17 mouse cellular contexts compared by ENCODE assay signal in the genomic region with DNA sequence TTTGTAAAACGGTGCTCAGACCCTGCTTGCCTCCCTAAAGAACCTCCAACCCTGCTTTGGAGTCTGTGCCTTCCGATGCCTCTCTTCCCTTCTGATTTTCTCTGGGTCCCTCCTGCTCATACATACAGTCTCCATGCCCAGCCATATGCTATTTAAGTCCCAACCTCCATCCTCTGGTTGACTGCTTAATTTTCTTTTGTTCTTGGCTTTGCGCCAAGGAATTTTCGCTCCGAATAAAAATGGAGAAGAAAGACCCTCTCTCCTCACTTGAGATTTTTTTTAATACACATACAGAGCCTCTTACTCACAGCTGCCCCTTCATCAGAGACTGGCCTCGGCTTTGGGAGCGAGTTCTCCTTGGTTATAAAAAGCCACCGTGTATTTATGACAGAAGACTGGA. TPM values are rescaled to one million over a fixed set of nuclear protein-coding genes. Genes with fewer than 3 reads are reported as not detected.
A peak's percentile ranks its signal among the peaks of the same experiment; 100 is the strongest.
DNase-seq lines count a peak whose midpoint lies in the region; ATAC-seq and TF ChIP-seq lines count a peak whose summit lies in the region.
"Had no signal": no experiment of that assay in that cellular context is flagged by ENCODE, and none has a peak within 500 bp of the region (broad histone marks: within the 10 kb centered on the region; RNA-seq: fewer than 3 reads in every experiment).

No protein-coding gene starts in this region.

- ATAC-seq in hindbrain, embryonic 14.5 days (ENCODE audit: low FRiP score): no peak
- ATAC-seq in hindbrain, postnatal 0 days: no peak
- ATAC-seq in midbrain, embryonic 14.5 days (ENCODE audit: low FRiP score, low TSS enrichment): no peak
- no peak for ATAC-seq in midbrain, postnatal 0 days (ENCODE audit: low FRiP score)
- ATAC-seq in forebrain, embryonic 13.5 days: 0 out of 2 replicates have a peak, but pooled peaks have one; percentile 41
- no peak for ATAC-seq in midbrain, embryonic 16.5 days
- ATAC-seq: liver, postnatal 0 days had no signal

- 0 out of 2 replicates have a peak, but pooled peaks cover 7% of the 10 kb centered on the region for H3K36me3 ChIP-seq in hindbrain, embryonic 14.5 days (replicated peaks; ENCODE audit: control insufficient read depth, insufficient read depth)
- H3K36me3 ChIP-seq in hindbrain, postnatal 0 days (ENCODE audit: insufficient read depth, low read length): no peaks in the 10 kb centered on the region
- peaks cover 10% of the 10 kb centered on the region; the same call in 1 of the 2 replicates for H3K36me3 ChIP-seq in midbrain, embryonic 14.5 days (ENCODE audit: control insufficient read depth, insufficient read depth, low read length)
- no peaks in the 10 kb centered on the region for H3K36me3 ChIP-seq in midbrain, postnatal 0 days (ENCODE audit: insufficient read depth, low read length)
- H3K36me3 ChIP-seq in forebrain, embryonic 13.5 days (ENCODE audit: poor library complexity, severe bottlenecking): peaks cover 5% of the 10 kb centered on the region; the same call in 1 of the 2 replicates
- no peaks in the 10 kb centered on the region for H3K36me3 ChIP-seq in midbrain, embryonic 16.5 days (ENCODE audit: control insufficient read depth, insufficient read depth, low read length)
- H3K36me3 ChIP-seq: heart, embryonic 15.5 days; hindbrain, embryonic 15.5 days had no signal

- intact Hi-C loops in heart, postnatal 14 days (cut with DNase I): no loop called here

- TF ChIP-seq CTCF in hindbrain, postnatal 0 days (IDR thresholded peaks at IDR 0.05; ENCODE audit: low read depth): no peak
- TF ChIP-seq CTCF in midbrain, postnatal 0 days (IDR thresholded peaks at IDR 0.05): no peak

- no peak for DNase-seq in hindbrain, embryonic 14.5 days (ENCODE audit: low spot score)
- no peak for DNase-seq in hindbrain, postnatal 0 days (ENCODE audit: low spot score)
- peak; percentile 54 for DNase-seq in midbrain, embryonic 14.5 days
- no peak for DNase-seq in midbrain, postnatal 0 days (ENCODE audit: low spot score)
- no peak for DNase-seq in heart, postnatal 14 days
- no peak for DNase-seq in gastrocnemius, postnatal 4 days (ENCODE audit: low spot score in 2 of 2)
- DNase-seq: cerebellum, adult 18-20 months; gastrocnemius, postnatal 25 days; left cerebral cortex, postnatal 4 days; liver, postnatal 0 days; right cerebral cortex, postnatal 4 days had no signal

- 58% methylated on average over 8 of the region's 8 CpGs for WGBS in hindbrain, embryonic 14.5 days
- 43% methylated on average over 8 of the region's 8 CpGs for WGBS in hindbrain, postnatal 0 days
- 52% methylated on average over 8 of the region's 8 CpGs for WGBS in midbrain, embryonic 14.5 days
- 52% methylated on average over 8 of the region's 8 CpGs for WGBS in midbrain, postnatal 0 days
- 35% methylated on average over 8 of the region's 8 CpGs for WGBS in forebrain, embryonic 13.5 days
- 40% methylated on average over 8 of the region's 8 CpGs for WGBS in midbrain, embryonic 16.5 days

- no peaks in the 10 kb centered on the region for H3K27me3 ChIP-seq in hindbrain, embryonic 14.5 days (ENCODE audit: control insufficient read depth, insufficient read depth, low read length)
- H3K27me3 ChIP-seq in hindbrain, postnatal 0 days (ENCODE audit: insufficient read depth, low read length): no peaks in the 10 kb centered on the region
- no peaks in the 10 kb centered on the region for H3K27me3 ChIP-seq in midbrain, embryonic 14.5 days (ENCODE audit: control insufficient read depth, insufficient read depth, low read length)
- no peaks in the 10 kb centered on the region for H3K27me3 ChIP-seq in midbrain, postnatal 0 days (ENCODE audit: insufficient read depth, low read length)
- H3K27me3 ChIP-seq in forebrain, embryonic 13.5 days: no peaks in the 10 kb centered on the region
- no peaks in the 10 kb centered on the region for H3K27me3 ChIP-seq in midbrain, embryonic 16.5 days (ENCODE audit: control insufficient read depth, insufficient read depth, low read depth, low read length)
- H3K27me3 ChIP-seq: heart, embryonic 15.5 days; hindbrain, embryonic 15.5 days had no signal

- H3K4me3 ChIP-seq in hindbrain, embryonic 14.5 days (replicated peaks; ENCODE audit: low read length): no peak overlapping the region
- no peak overlapping the region for H3K4me3 ChIP-seq in hindbrain, postnatal 0 days (ENCODE audit: low read length)
- H3K4me3 ChIP-seq in midbrain, embryonic 14.5 days (replicated peaks; ENCODE audit: low read depth, low read length): no peak overlapping the region
- no peak overlapping the region for H3K4me3 ChIP-seq in midbrain, postnatal 0 days (ENCODE audit: low read depth, low read length)
- H3K4me3 ChIP-seq in forebrain, embryonic 13.5 days: no peak overlapping the region
- H3K4me3 ChIP-seq in midbrain, embryonic 16.5 days (ENCODE audit: low read depth, low read length): no peak overlapping the region
- H3K4me3 ChIP-seq: heart, embryonic 15.5 days; hindbrain, embryonic 15.5 days; megakaryocyte, embryonic 14.5 days had no signal

- 0 out of 2 replicates have a peak overlapping the region, but pooled peaks have one; percentile 38 for H3K27ac ChIP-seq in hindbrain, embryonic 14.5 days
- no peak overlapping the region; the same call in 1 of the 2 replicates for H3K27ac ChIP-seq in hindbrain, postnatal 0 days
- 0 out of 2 replicates have a peak overlapping the region, but pooled peaks have one; percentile 49 for H3K27ac ChIP-seq in midbrain, embryonic 14.5 days (replicated peaks; ENCODE audit: low read depth, low read length)
- no peak overlapping the region for H3K27ac ChIP-seq in midbrain, postnatal 0 days (ENCODE audit: low read depth, low read length)
- H3K27ac ChIP-seq in forebrain, embryonic 13.5 days: peak overlapping the region; percentile 67
- H3K27ac ChIP-seq in midbrain, embryonic 16.5 days (ENCODE audit: low read length): peak overlapping the region; percentile 40; the same call in 1 of the 2 replicates
- H3K27ac ChIP-seq: heart, embryonic 15.5 days; hindbrain, embryonic 15.5 days; kidney, postnatal 0 days had no signal

- no peaks in the 10 kb centered on the region for H3K9me3 ChIP-seq in hindbrain, embryonic 14.5 days (ENCODE audit: control insufficient read depth, low read length)
- H3K9me3 ChIP-seq in hindbrain, postnatal 0 days (ENCODE audit: low read length): no peaks in the 10 kb centered on the region
- H3K9me3 ChIP-seq in midbrain, embryonic 14.5 days (ENCODE audit: control insufficient read depth, low read length): no peaks in the 10 kb centered on the region
- no peaks in the 10 kb centered on the region for H3K9me3 ChIP-seq in midbrain, postnatal 0 days (ENCODE audit: low read length)
- no peaks in the 10 kb centered on the region for H3K9me3 ChIP-seq in forebrain, embryonic 13.5 days (replicated peaks)
- no peaks in the 10 kb centered on the region for H3K9me3 ChIP-seq in midbrain, embryonic 16.5 days (replicated peaks; ENCODE audit: control insufficient read depth, low read length, poor library complexity, severe bottlenecking)
- H3K9me3 ChIP-seq: heart, embryonic 15.5 days; hindbrain, embryonic 15.5 days had no signal

- no peak overlapping the region for H3K9ac ChIP-seq in hindbrain, embryonic 14.5 days
- H3K9ac ChIP-seq in hindbrain, postnatal 0 days (replicated peaks; ENCODE audit: low read length): no peak overlapping the region
- H3K9ac ChIP-seq in midbrain, embryonic 14.5 days (replicated peaks; ENCODE audit: low read length): no peak overlapping the region
- no peak overlapping the region for H3K9ac ChIP-seq in midbrain, postnatal 0 days (replicated peaks; ENCODE audit: low read length, poor library complexity, severe bottlenecking)
- H3K9ac ChIP-seq in forebrain, embryonic 13.5 days: no peak overlapping the region
- no peak overlapping the region for H3K9ac ChIP-seq in midbrain, embryonic 16.5 days (ENCODE audit: low read depth, low read length)
- H3K9ac ChIP-seq: heart, embryonic 15.5 days; hindbrain, embryonic 15.5 days; liver, postnatal 0 days had no signal

- no peaks in the 10 kb centered on the region for H3K4me1 ChIP-seq in hindbrain, embryonic 14.5 days (replicated peaks; ENCODE audit: control insufficient read depth, insufficient read depth, low read length)
- H3K4me1 ChIP-seq in hindbrain, postnatal 0 days (ENCODE audit: insufficient read depth, low read length): peaks cover 15% of the 10 kb centered on the region
- peaks cover 6% of the 10 kb centered on the region; the same call in 1 of the 2 replicates for H3K4me1 ChIP-seq in midbrain, embryonic 14.5 days (ENCODE audit: control insufficient read depth, insufficient read depth, low read length)
- H3K4me1 ChIP-seq in midbrain, postnatal 0 days (ENCODE audit: insufficient read depth, low read length): no peaks in the 10 kb centered on the region; the same call in 1 of the 2 replicates
- peaks cover 18% of the 10 kb centered on the region for H3K4me1 ChIP-seq in forebrain, embryonic 13.5 days
- peaks cover 13% of the 10 kb centered on the region for H3K4me1 ChIP-seq in midbrain, embryonic 16.5 days (ENCODE audit: control insufficient read depth, insufficient read depth, low read length)
- H3K4me1 ChIP-seq: megakaryocyte, embryonic 14.5 days had no signal

- no peak overlapping the region for H3K4me2 ChIP-seq in hindbrain, embryonic 14.5 days (replicated peaks)
- no peak overlapping the region for H3K4me2 ChIP-seq in hindbrain, postnatal 0 days (ENCODE audit: low read depth, low read length)
- H3K4me2 ChIP-seq in midbrain, embryonic 14.5 days (ENCODE audit: low read length): no peak overlapping the region
- no peak overlapping the region for H3K4me2 ChIP-seq in midbrain, postnatal 0 days (ENCODE audit: low read depth, low read length, poor library complexity, severe bottlenecking)
- H3K4me2 ChIP-seq in forebrain, embryonic 13.5 days: no peak overlapping the region
- H3K4me2 ChIP-seq in midbrain, embryonic 16.5 days (ENCODE audit: low read length): no peak overlapping the region
- H3K4me2 ChIP-seq: heart, embryonic 15.5 days; hindbrain, embryonic 15.5 days had no signal

RNA-seq across cellular contexts. Expression of a gene that starts 16.7 kb away (rescaled TPM):
- 31.1 and 32.6 TPM in 2 replicates for polyA plus RNA-seq in hindbrain, embryonic 14.5 days (2014; fragmentation: Nextera tagmentation; extraction: Ambion mirVana)
- 34.4 and 39.8 TPM in 2 replicates for total RNA-seq in hindbrain, postnatal 0 days (2014; rRNA removed)
- 35.2 and 36.3 TPM in 2 replicates for polyA plus RNA-seq in hindbrain, postnatal 0 days (2015; fragmentation: Nextera tagmentation; extraction: Ambion mirVana)
- 34.6 and 36.5 TPM in 2 replicates for polyA plus RNA-seq in midbrain, embryonic 14.5 days (2014; fragmentation: Nextera tagmentation; extraction: Ambion mirVana)
- total RNA-seq in midbrain, postnatal 0 days (2014; rRNA removed): 27.3 and 40.2 TPM in 2 replicates
- 32.2 and 36.4 TPM in 2 replicates for polyA plus RNA-seq in midbrain, postnatal 0 days (2015; fragmentation: Nextera tagmentation; extraction: Ambion mirVana)
- 46.4 and 52.3 TPM in 2 replicates for polyA plus RNA-seq in forebrain, embryonic 13.5 days (2015; fragmentation: Nextera tagmentation; extraction: Ambion mirVana)
- 33.1 and 41.0 TPM in 2 replicates for polyA plus RNA-seq in midbrain, embryonic 16.5 days (2015; fragmentation: Nextera tagmentation; extraction: Ambion mirVana)
- 10 to 100 TPM in 1 of 2 experiments, 1 to 10 TPM in 1; 7.2 to 11.9 TPM for total RNA-seq in heart, postnatal 14 days (2021)
- total RNA-seq in gastrocnemius, postnatal 4 days (2021): 1 to 10 TPM; 5.0 to 6.9 TPM

Comparison
In these comparisons a context has a peak if more than half of its experiments do, and no peak if none do; other contexts are left out.
1. H3K27ac ChIP-seq: peak in hindbrain, embryonic 14.5 days (single experiment), midbrain, embryonic 14.5 days (single experiment), forebrain, embryonic 13.5 days (single experiment) and midbrain, embryonic 16.5 days (single experiment); none in hindbrain, postnatal 0 days (single experiment) and midbrain, postnatal 0 days (single experiment).